Mouse (Mus musculus): ENCODE measurements around the gene 2310061I04Rik. TPM values are rescaled to one million over a fixed set of nuclear protein-coding genes. Genes with fewer than 3 reads are reported as not detected.

2310061I04Rik gene
- polyA plus RNA-seq, 1 experiment from 2014 or later: 15.6 TPM

- no peak overlapping the region for H3K27ac ChIP-seq (ENCODE audit: low read depth)
- ATAC-seq (no peak), DNase-seq (no peak)
- H3K9ac ChIP-seq (replicated peaks): no peak overlapping the region
- H3K4me2 ChIP-seq (ENCODE audit: low read depth, low read length): no peak overlapping the region
- H3K4me1 ChIP-seq (ENCODE audit: insufficient read depth): peaks cover 13% of the 10 kb centered on the region
- WGBS (ENCODE audit: insufficient replicate concordance): 41% methylated on average over 3 of the region's 3 CpGs
- no peak overlapping the region for H3K4me3 ChIP-seq (ENCODE audit: low read depth, low read length)
- no peaks in the 10 kb centered on the region for H3K9me3 ChIP-seq (ENCODE audit: low read length)
- no peaks in the 10 kb centered on the region for H3K27me3 ChIP-seq (ENCODE audit: insufficient read depth, low read length)
- TF ChIP-seq EP300 (IDR thresholded peaks at IDR 0.05; ENCODE audit: low read depth) (no peak), CTCF (IDR thresholded peaks at IDR 0.05; ENCODE audit: low read depth) (no peak)
- peaks cover 4% of the 10 kb centered on the region for H3K36me3 ChIP-seq (replicated peaks; ENCODE audit: insufficient read depth, low read length)
Measured at GRCm38 (mm10) chr17:35900636-35901035, 3.4 kb upstream of the 2310061I04Rik start.

GRCm38 (mm10) chr17:35897644-35898573 is 678 bp upstream of the 2310061I04Rik start:
- peaks cover 14% of the 10 kb centered on the region for H3K36me3 ChIP-seq (replicated peaks; ENCODE audit: insufficient read depth, low read length)
- H3K27me3 ChIP-seq (ENCODE audit: insufficient read depth, low read length): no peaks in the 10 kb centered on the region
- no peak for DNase-seq
- TF ChIP-seq EP300 (IDR thresholded peaks at IDR 0.05; ENCODE audit: low read depth): no peak
- no peak for TF ChIP-seq CTCF (IDR thresholded peaks at IDR 0.05; ENCODE audit: low read depth)
- peak overlapping the region; percentile 45; the same call in 1 of the 2 replicates for H3K27ac ChIP-seq (ENCODE audit: low read depth)
- H3K4me1 ChIP-seq (ENCODE audit: insufficient read depth): peaks cover 15% of the 10 kb centered on the region
- H3K4me3 ChIP-seq (ENCODE audit: low read depth, low read length): peak overlapping the region; percentile 68
- peak overlapping the region; percentile 75 for H3K4me2 ChIP-seq (ENCODE audit: low read depth, low read length)
- peak; percentile 33 for ATAC-seq
- 36% methylated on average over 23 of the region's 23 CpGs for WGBS (ENCODE audit: insufficient replicate concordance)
- H3K9ac ChIP-seq (replicated peaks): peak overlapping the region; percentile 60; the same call in 1 of the 2 replicates
- H3K9me3 ChIP-seq (ENCODE audit: low read length): no peaks in the 10 kb centered on the region

GRCm38 (mm10) chr17:35887725-35888124 is 9.5 kb downstream of the 2310061I04Rik start:
- H3K9me3 ChIP-seq (ENCODE audit: low read length): no peaks in the 10 kb centered on the region
- no peaks in the 10 kb centered on the region for H3K4me1 ChIP-seq (ENCODE audit: insufficient read depth)
- H3K27ac ChIP-seq (ENCODE audit: low read depth): no peak overlapping the region
- H3K4me3 ChIP-seq (ENCODE audit: low read depth, low read length): no peak overlapping the region
- no peaks in the 10 kb centered on the region for H3K27me3 ChIP-seq (ENCODE audit: insufficient read depth, low read length)
- no peak for ATAC-seq
- WGBS (ENCODE audit: insufficient replicate concordance): 84% methylated on average over 13 of the region's 17 CpGs
- H3K36me3 ChIP-seq (replicated peaks; ENCODE audit: insufficient read depth, low read length): peaks cover 79% of the 10 kb centered on the region
- no peak overlapping the region for H3K4me2 ChIP-seq (ENCODE audit: low read depth, low read length)
- no peak for DNase-seq
- no peak overlapping the region for H3K9ac ChIP-seq (replicated peaks)
- TF ChIP-seq CTCF (IDR thresholded peaks at IDR 0.05; ENCODE audit: low read depth) (no peak), EP300 (IDR thresholded peaks at IDR 0.05; ENCODE audit: low read depth) (no peak)

GRCm38 (mm10) chr17:35883777-35884176 is 13.5 kb downstream of the 2310061I04Rik start:
- H3K27ac ChIP-seq (ENCODE audit: low read depth): no peak overlapping the region
- TF ChIP-seq EP300 (IDR thresholded peaks at IDR 0.05; ENCODE audit: low read depth): no peak
- no peaks in the 10 kb centered on the region for H3K27me3 ChIP-seq (ENCODE audit: insufficient read depth, low read length)
- no peaks in the 10 kb centered on the region for H3K9me3 ChIP-seq (ENCODE audit: low read length)
- ATAC-seq (no peak), DNase-seq (no peak)
- no peak overlapping the region for H3K4me3 ChIP-seq (ENCODE audit: low read depth, low read length)
- 93% methylated on average over 14 of the region's 14 CpGs for WGBS (ENCODE audit: insufficient replicate concordance)
- no peak overlapping the region for H3K9ac ChIP-seq (replicated peaks)
- peaks cover 12% of the 10 kb centered on the region for H3K4me1 ChIP-seq (ENCODE audit: insufficient read depth)
- no peak overlapping the region for H3K4me2 ChIP-seq (ENCODE audit: low read depth, low read length)
- H3K36me3 ChIP-seq (replicated peaks; ENCODE audit: insufficient read depth, low read length): peaks cover 61% of the 10 kb centered on the region

GRCm38 (mm10) chr17:35882924-35883323 is 14.3 kb downstream of the 2310061I04Rik start:
- Histone ChIP-seq H3K9me3 (ENCODE audit: low read length) (no peaks in the 10 kb centered on the region), H3K4me3 (ENCODE audit: low read depth, low read length) (no peak overlapping the region), H3K4me1 (ENCODE audit: insufficient read depth) (peaks cover 12% of the 10 kb centered on the region), H3K27ac (ENCODE audit: low read depth) (no peak overlapping the region), H3K4me2 (ENCODE audit: low read depth, low read length) (no peak overlapping the region), H3K27me3 (ENCODE audit: insufficient read depth, low read length) (no peaks in the 10 kb centered on the region), H3K36me3 (replicated peaks; ENCODE audit: insufficient read depth, low read length) (peaks cover 55% of the 10 kb centered on the region), H3K9ac (replicated peaks) (no peak overlapping the region)
- ATAC-seq: no peak
- WGBS (ENCODE audit: insufficient replicate concordance): 91% methylated on average over 17 of the region's 17 CpGs
- TF ChIP-seq EP300 (IDR thresholded peaks at IDR 0.05; ENCODE audit: low read depth) (no peak), CTCF (IDR thresholded peaks at IDR 0.05; ENCODE audit: low read depth) (no peak)
- DNase-seq: no peak

- H3K27ac ChIP-seq (ENCODE audit: low read depth): peak within 1 kb of the TSS; percentile 83
- peaks cover 12% of the 10 kb centered on the region for H3K4me1 ChIP-seq (ENCODE audit: insufficient read depth)
- peak; percentile 53; the same call in 1 of the 2 replicates for TF ChIP-seq EP300 (IDR thresholded peaks at IDR 0.05; ENCODE audit: low read depth)
- TF ChIP-seq CTCF (IDR thresholded peaks at IDR 0.05; ENCODE audit: low read depth): peak; percentile 95
- ATAC-seq (peak; percentile 96), DNase-seq (peak; percentile 97)
- no peaks in the 10 kb centered on the region for H3K9me3 ChIP-seq (ENCODE audit: low read length)
- peak within 1 kb of the TSS; percentile 94 for H3K4me3 ChIP-seq (ENCODE audit: low read depth, low read length)
- H3K4me2 ChIP-seq (ENCODE audit: low read depth, low read length): peak within 1 kb of the TSS; percentile 90
- peaks cover 37% of the 10 kb centered on the region for H3K36me3 ChIP-seq (replicated peaks; ENCODE audit: insufficient read depth, low read length)
- 6% methylated on average over 66 of the region's 66 CpGs for WGBS (ENCODE audit: insufficient replicate concordance)
- H3K9ac ChIP-seq (replicated peaks): peak within 1 kb of the TSS; percentile 94
- no peaks in the 10 kb centered on the region for H3K27me3 ChIP-seq (ENCODE audit: insufficient read depth, low read length)
Measured at GRCm38 (mm10) chr17:35879245-35880057, 17.8 kb downstream of the 2310061I04Rik start, which contains the start of gene Dhx16. Gene Dhx16, plus strand, starts transcription at chr17:35879819.

Measured in liver, postnatal 0 days (tissue).